In the genomic region with DNA sequence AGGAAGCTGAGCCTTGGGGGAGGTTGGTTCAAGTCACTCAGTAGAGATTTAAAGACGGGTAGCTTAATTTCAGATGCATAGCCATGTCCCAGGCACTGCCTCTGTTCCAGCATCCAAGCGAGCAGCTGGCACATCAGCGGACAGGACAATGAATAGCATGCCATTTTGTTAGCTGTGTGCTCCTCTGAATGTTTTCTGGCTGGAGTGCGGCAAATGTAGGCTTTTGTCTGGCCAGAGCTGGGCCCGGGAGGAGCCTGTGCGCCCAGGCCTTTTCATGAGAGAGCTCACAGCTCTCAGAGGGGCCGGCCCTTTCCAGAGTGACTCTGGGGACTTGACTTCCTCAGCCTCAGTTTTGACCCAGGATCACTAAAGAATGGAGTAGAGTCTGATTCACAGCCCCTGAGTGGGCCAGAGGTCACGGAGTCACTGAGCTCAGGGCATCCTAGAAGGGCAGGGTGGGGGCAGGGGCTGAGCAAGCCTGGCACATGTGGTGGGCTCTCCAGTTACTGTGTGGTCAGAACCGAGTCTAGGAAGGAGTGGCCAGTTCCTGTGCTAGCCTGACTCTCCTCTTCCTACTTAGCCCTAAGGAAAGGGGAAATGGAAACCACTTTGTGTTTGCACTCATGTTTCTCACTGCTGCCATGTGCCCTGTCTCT, we compare ENCODE assay signal across 7 mouse cellular contexts. TPM values are rescaled to one million over a fixed set of nuclear protein-coding genes. Genes with fewer than 3 reads are reported as not detected.
DNase-seq lines count a peak whose midpoint lies in the region; ATAC-seq and TF ChIP-seq lines count a peak whose summit lies in the region.

No protein-coding gene starts in this region.

- H3K27me3 ChIP-seq in lung, embryonic 14.5 days (ENCODE audit: insufficient read depth, low read length): no peaks in the 10 kb centered on the region
- 0 out of 2 replicates have a peak, but pooled peaks cover 5% of the 10 kb centered on the region for H3K27me3 ChIP-seq in forebrain, embryonic 13.5 days
- H3K27me3 ChIP-seq in liver, embryonic 11.5 days (replicated peaks; ENCODE audit: control insufficient read depth, insufficient read depth, low read length): no peaks in the 10 kb centered on the region
- no peaks in the 10 kb centered on the region for H3K27me3 ChIP-seq in small intestine, adult 2 months (ENCODE audit: control insufficient read depth, insufficient read depth, low read length)

- no peak overlapping the region for H3K4me2 ChIP-seq in lung, embryonic 14.5 days
- peak overlapping the region; percentile 15; the same call in 1 of the 2 replicates for H3K4me2 ChIP-seq in forebrain, embryonic 13.5 days
- H3K4me2 ChIP-seq in liver, embryonic 11.5 days: peak overlapping the region; percentile 12; the same call in 1 of the 2 replicates

- no peak for TF ChIP-seq CTCF in lung, embryonic 14.5 days (IDR thresholded peaks at IDR 0.05; ENCODE audit: low read depth)
- no peak for TF ChIP-seq CTCF in small intestine, adult 2 months (IDR thresholded peaks at IDR 0.05; ENCODE audit: extremely low read depth, insufficient read length, insufficient replicate concordance, low read depth, low read length)

- no peak overlapping the region for H3K4me3 ChIP-seq in lung, embryonic 14.5 days (ENCODE audit: low read depth, low read length)
- H3K4me3 ChIP-seq in forebrain, embryonic 13.5 days: no peak overlapping the region
- no peak overlapping the region; the same call in 1 of the 2 replicates for H3K4me3 ChIP-seq in liver, embryonic 11.5 days (ENCODE audit: low read depth, low read length)
- H3K4me3 ChIP-seq in small intestine, adult 2 months (ENCODE audit: low read depth, low read length): no peak overlapping the region

- no peaks in the 10 kb centered on the region for H3K9me3 ChIP-seq in lung, embryonic 14.5 days (ENCODE audit: low read depth, low read length)
- no peaks in the 10 kb centered on the region for H3K9me3 ChIP-seq in forebrain, embryonic 13.5 days (replicated peaks)
- no peaks in the 10 kb centered on the region for H3K9me3 ChIP-seq in liver, embryonic 11.5 days (ENCODE audit: control insufficient read depth, low read length)

- WGBS in lung, embryonic 14.5 days: 70% methylated on average over 9 of the region's 9 CpGs
- 48% methylated on average over 9 of the region's 9 CpGs for WGBS in forebrain, embryonic 13.5 days
- WGBS in liver, embryonic 11.5 days: 67% methylated on average over 9 of the region's 9 CpGs
- WGBS in small intestine, adult 2 months: 72% methylated on average over 9 of the region's 9 CpGs

- ATAC-seq in lung, embryonic 14.5 days (ENCODE audit: insufficient read depth): no peak
- no peak for ATAC-seq in forebrain, embryonic 13.5 days
- ATAC-seq in liver, embryonic 11.5 days (replicated peaks; ENCODE audit: low FRiP score): no peak

- peak overlapping the region; percentile 20; the same call in 1 of the 2 replicates for H3K9ac ChIP-seq in lung, embryonic 14.5 days
- H3K9ac ChIP-seq in forebrain, embryonic 13.5 days: peak overlapping the region; percentile 45
- no peak overlapping the region for H3K9ac ChIP-seq in liver, embryonic 11.5 days (ENCODE audit: low read depth, low read length)

- TF ChIP-seq POLR2A in small intestine, adult 2 months (IDR thresholded peaks at IDR 0.05; ENCODE audit: low read depth, low read length): no peak

- no peak for DNase-seq in lung, embryonic 14.5 days
- no peak for DNase-seq in lung, adult 18-20 months
- no peak for DNase-seq in liver, embryonic 11.5 days (ENCODE audit: low spot score)
- DNase-seq in right cerebral cortex, postnatal 14 days: no peak
- DNase-seq in gastrocnemius, postnatal 25 days: no peak

- peaks cover 18% of the 10 kb centered on the region for H3K4me1 ChIP-seq in lung, embryonic 14.5 days (ENCODE audit: insufficient read depth)
- H3K4me1 ChIP-seq in forebrain, embryonic 13.5 days: peaks cover 43% of the 10 kb centered on the region
- peaks cover 27% of the 10 kb centered on the region for H3K4me1 ChIP-seq in liver, embryonic 11.5 days (replicated peaks; ENCODE audit: control insufficient read depth, insufficient read depth, low read length)
- peaks cover 30% of the 10 kb centered on the region for H3K4me1 ChIP-seq in small intestine, adult 2 months (ENCODE audit: control insufficient read depth, insufficient read depth, insufficient read length, low read length)

- no peaks in the 10 kb centered on the region for H3K36me3 ChIP-seq in lung, embryonic 14.5 days (ENCODE audit: insufficient read depth)
- H3K36me3 ChIP-seq in forebrain, embryonic 13.5 days (ENCODE audit: poor library complexity, severe bottlenecking): peaks cover 5% of the 10 kb centered on the region; the same call in 1 of the 2 replicates
- H3K36me3 ChIP-seq in liver, embryonic 11.5 days (ENCODE audit: control insufficient read depth, insufficient read depth, low read length): no peaks in the 10 kb centered on the region
- peaks cover 9% of the 10 kb centered on the region for H3K36me3 ChIP-seq in small intestine, adult 2 months (ENCODE audit: control insufficient read depth, insufficient read depth, low read length)

- H3K27ac ChIP-seq in lung, embryonic 14.5 days (ENCODE audit: low read depth): no peak overlapping the region
- peak overlapping the region; percentile 41 for H3K27ac ChIP-seq in forebrain, embryonic 13.5 days
- no peak overlapping the region for H3K27ac ChIP-seq in liver, embryonic 11.5 days (ENCODE audit: low read depth, low read length)
- H3K27ac ChIP-seq in small intestine, adult 2 months (ENCODE audit: insufficient read depth, low read depth, low read length): peak overlapping the region; percentile 38; the same call in 1 of the 2 replicates

RNA-seq across cellular contexts. Expression of gene Stard3, which starts 2.8 kb away (rescaled TPM):
- polyA plus RNA-seq in lung, embryonic 14.5 days (2014; fragmentation: Nextera tagmentation; extraction: Ambion mirVana): 38.2 and 42.7 TPM in 2 replicates
- polyA plus RNA-seq in forebrain, embryonic 13.5 days (2015; fragmentation: Nextera tagmentation; extraction: Ambion mirVana): 44.0 and 45.5 TPM in 2 replicates
- 25.3 and 28.9 TPM in 2 replicates for polyA plus RNA-seq in liver, embryonic 11.5 days (2014; fragmentation: Nextera tagmentation; extraction: Ambion mirVana)
- 47.0 and 76.5 TPM in 2 replicates for polyA plus RNA-seq in small intestine, adult 2 months (2012; rRNA removed)
- total RNA-seq in gastrocnemius, postnatal 25 days (2021): 10 to 100 TPM in 1 of 2 experiments, 1 to 10 TPM in 1; 9.6 to 11.8 TPM

RNA-seq across cellular contexts. Expression of gene Ppp1r1b, which starts 12.8 kb away (rescaled TPM):
- 0.53 and 1.3 TPM in 2 replicates for polyA plus RNA-seq in lung, embryonic 14.5 days (2014; fragmentation: Nextera tagmentation; extraction: Ambion mirVana)
- 14.6 and 20.0 TPM in 2 replicates for polyA plus RNA-seq in forebrain, embryonic 13.5 days (2015; fragmentation: Nextera tagmentation; extraction: Ambion mirVana)
- 0.38 TPM in 1 of 2 replicates, not detected in the other for polyA plus RNA-seq in liver, embryonic 11.5 days (2014; fragmentation: Nextera tagmentation; extraction: Ambion mirVana)
- polyA plus RNA-seq in small intestine, adult 2 months (2012; rRNA removed): 86.8 and 270 TPM in 2 replicates
- under 1 TPM in 1 of 2 experiments, not detected in 1; 0.35 TPM for total RNA-seq in gastrocnemius, postnatal 25 days (2021)

RNA-seq across cellular contexts. Expression of gene Tcap, which starts 22.6 kb away (rescaled TPM):
- 3.8 TPM in 1 of 2 replicates, not detected in the other for polyA plus RNA-seq in lung, embryonic 14.5 days (2014; fragmentation: Nextera tagmentation; extraction: Ambion mirVana)
- polyA plus RNA-seq in forebrain, embryonic 13.5 days (2015; fragmentation: Nextera tagmentation; extraction: Ambion mirVana): 0.18 and 0.19 TPM in 2 replicates
- polyA plus RNA-seq in liver, embryonic 11.5 days (2014; fragmentation: Nextera tagmentation; extraction: Ambion mirVana): 0.65 and 0.89 TPM in 2 replicates
- polyA plus RNA-seq in small intestine, adult 2 months (2012; rRNA removed): 0.24 and 0.42 TPM in 2 replicates
- total RNA-seq in gastrocnemius, postnatal 25 days (2021): 1,000 to 10,000 TPM; 2,256 to 3,626 TPM

RNA-seq across cellular contexts. Expression of gene Pnmt, which starts 25.3 kb away (rescaled TPM):
- not detected in 2 replicates for polyA plus RNA-seq in lung, embryonic 14.5 days (2014; fragmentation: Nextera tagmentation; extraction: Ambion mirVana)
- polyA plus RNA-seq in forebrain, embryonic 13.5 days (2015; fragmentation: Nextera tagmentation; extraction: Ambion mirVana): 0.35 TPM in 1 of 2 replicates, not detected in the other
- 0.53 and 0.88 TPM in 2 replicates for polyA plus RNA-seq in liver, embryonic 11.5 days (2014; fragmentation: Nextera tagmentation; extraction: Ambion mirVana)
- not detected in 2 replicates for polyA plus RNA-seq in small intestine, adult 2 months (2012; rRNA removed)
- 1 to 10 TPM in 1 of 2 experiments, under 1 TPM in 1; 0.87 to 2.9 TPM for total RNA-seq in gastrocnemius, postnatal 25 days (2021)

RNA-seq across cellular contexts. Expression of gene Neurod2, which starts 31.5 kb away (rescaled TPM):
- not detected in 2 replicates for polyA plus RNA-seq in lung, embryonic 14.5 days (2014; fragmentation: Nextera tagmentation; extraction: Ambion mirVana)
- polyA plus RNA-seq in forebrain, embryonic 13.5 days (2015; fragmentation: Nextera tagmentation; extraction: Ambion mirVana): 45.4 and 72.1 TPM in 2 replicates
- polyA plus RNA-seq in liver, embryonic 11.5 days (2014; fragmentation: Nextera tagmentation; extraction: Ambion mirVana): 0.10 and 0.18 TPM in 2 replicates
- 0.11 and 0.13 TPM in 2 replicates for polyA plus RNA-seq in small intestine, adult 2 months (2012; rRNA removed)
- total RNA-seq in gastrocnemius, postnatal 25 days (2021): not detected

Comparison
In these comparisons a context has a peak if more than half of its experiments do, and no peak if none do; other contexts are left out.
1. H3K27ac ChIP-seq: peak in forebrain, embryonic 13.5 days (single experiment) and small intestine, adult 2 months (single experiment); none in lung, embryonic 14.5 days (single experiment) and liver, embryonic 11.5 days (single experiment).